Mouse (Mus musculus): Measurements from ENCODE around the gene Arhgap31. TPM values are rescaled to one million over a fixed set of nuclear protein-coding genes. Genes with fewer than 3 reads are reported as not detected.

The Arhgap31 gene
- total and polyA plus RNA-seq, 3 experiments = 0.01 to 0.04 TPM; not detected in 1

GRCm38 (mm10) chr16:38742113-38742658 is 29.1 kb upstream of the Arhgap31 start, which contains the start of gene B4galt4:
B4galt4 (plus strand) TSS chr16:38742264.
- Histone ChIP-seq H3K4me3 (ENCODE audit: control insufficient read depth in 1 of 2, insufficient read depth in 1 of 2, low read depth in 2 of 2, low read length in 2 of 2) (no peak within 1 kb of the TSS), H3K9me3 (replicated peaks; ENCODE audit: insufficient read depth, low read length) (no peaks in the 10 kb centered on the region), H3K36me3 (ENCODE audit: control insufficient read depth in 1 of 2, insufficient read depth in 2 of 2, low read length in 2 of 2) (no peaks in the 10 kb centered on the region), H3K4me1 (ENCODE audit: control insufficient read depth in 1 of 2, insufficient read depth in 2 of 2, low read length in 2 of 2) (no peaks in the 10 kb centered on the region), H3K79me2 (ENCODE audit: control insufficient read depth, insufficient read depth, low read length, poor library complexity) (no peaks in the 10 kb centered on the region), H3K9ac (ENCODE audit: control insufficient read depth, low read depth, low read length, poor library complexity, severe bottlenecking) (no peak within 1 kb of the TSS), H3K27me3 (ENCODE audit: control insufficient read depth in 1 of 2, insufficient read depth in 2 of 2, low read length in 2 of 2) (no peaks in the 10 kb centered on the region), H3K27ac (ENCODE audit: control insufficient read depth, low read depth, low read length) (no peak within 1 kb of the TSS)
- TF ChIP-seq CHD2 (IDR thresholded peaks at IDR 0.05; ENCODE audit: low read length) (no peak), E2F4 (IDR thresholded peaks at IDR 0.05; ENCODE audit: borderline replicate concordance, low read depth, low read length) (no peak), SMC3 (IDR thresholded peaks at IDR 0.05; ENCODE audit: low read depth, low read length) (no peak)
- no peak for DNase-seq (ENCODE audit: low read depth, low spot score)

DNA sequence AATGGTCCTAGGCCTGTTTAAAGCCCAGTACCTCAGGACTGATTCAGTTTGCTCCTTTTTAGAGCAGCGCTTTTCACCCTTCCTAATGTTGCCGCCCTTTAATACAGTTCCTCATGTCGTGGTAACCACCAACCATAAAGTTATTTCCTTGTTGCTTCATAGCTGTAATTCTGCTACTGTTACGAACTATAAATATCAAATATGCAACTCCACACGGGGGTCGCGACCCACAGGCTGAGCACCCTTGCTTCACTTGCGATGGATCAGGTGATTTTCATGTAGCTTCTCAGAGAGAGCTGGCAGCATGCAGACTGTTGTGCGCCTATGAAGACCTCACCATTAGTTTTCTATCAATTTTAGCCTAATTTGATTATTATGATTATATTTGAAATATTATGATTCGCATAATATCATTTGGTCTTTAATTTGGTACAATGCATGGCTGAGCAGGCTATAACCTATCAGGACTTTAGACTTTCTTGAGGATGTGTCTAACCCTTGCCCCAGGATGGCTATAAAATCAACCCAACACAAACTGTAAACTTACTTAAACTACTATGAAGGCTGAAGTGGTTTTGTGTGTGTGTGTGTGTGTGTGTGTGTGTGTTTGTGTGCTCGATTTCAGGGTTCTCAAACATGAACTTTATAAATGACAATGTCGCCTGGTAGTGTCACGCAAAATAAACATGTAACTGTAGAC is 28.3 kb upstream of the Arhgap31 start:
- DNase-seq (ENCODE audit: low read depth, low spot score) = no peak
- no peak for TF ChIP-seq SIN3A (IDR thresholded peaks at IDR 0.05; ENCODE audit: low read length)
- no peak for TF ChIP-seq NRF1 (IDR thresholded peaks at IDR 0.05; ENCODE audit: insufficient read depth, low read depth, low read length, poor library complexity, severe bottlenecking)
- TF ChIP-seq TCF12 (IDR thresholded peaks at IDR 0.05; ENCODE audit: low read depth, low read length) = no peak
- no peak for TF ChIP-seq MAZ (IDR thresholded peaks at IDR 0.05; ENCODE audit: low read depth, low read length)
- no peak for TF ChIP-seq ZC3H11A (IDR thresholded peaks at IDR 0.05; ENCODE audit: low read depth, low read length)
- TF ChIP-seq KAT2A (conservative IDR thresholded peaks at IDR 0.05; ENCODE audit: low read depth, low read length) = no peak
- no peak for TF ChIP-seq BHLHE40 (IDR thresholded peaks at IDR 0.05; ENCODE audit: borderline replicate concordance, low read depth, low read length)
- no peak for TF ChIP-seq HCFC1 (IDR thresholded peaks at IDR 0.05; ENCODE audit: low read depth, low read length)
- TF ChIP-seq RCOR1 (IDR thresholded peaks at IDR 0.05; ENCODE audit: low read depth, low read length) = no peak
- no peak for TF ChIP-seq JUND (IDR thresholded peaks at IDR 0.05; ENCODE audit: low read depth, low read length)
- TF ChIP-seq ZMIZ1 (IDR thresholded peaks at IDR 0.05; ENCODE audit: low read depth, low read length) = no peak
- TF ChIP-seq GABPA (IDR thresholded peaks at IDR 0.05; ENCODE audit: low read depth, low read length) = no peak
- TF ChIP-seq NELFE (IDR thresholded peaks at IDR 0.05; ENCODE audit: low read depth, low read length) = no peak
- no peak for TF ChIP-seq EP300 (IDR thresholded peaks at IDR 0.05; ENCODE audit: low read depth in 1 of 2, low read length in 2 of 2)
- TF ChIP-seq MAFK (IDR thresholded peaks at IDR 0.05; ENCODE audit: borderline replicate concordance, low read depth, low read length) = no peak
- no peak for TF ChIP-seq USF2 (IDR thresholded peaks at IDR 0.05; ENCODE audit: borderline replicate concordance in 1 of 2, insufficient read depth in 1 of 2, low read depth in 1 of 2, low read length in 2 of 2)
- no peak for TF ChIP-seq TBP (IDR thresholded peaks at IDR 0.05; ENCODE audit: low read depth, low read length)

More for the DNA sequence above, 28.3 kb upstream of the Arhgap31 start:
- Histone ChIP-seq H3K4me3 (ENCODE audit: control insufficient read depth in 1 of 2, insufficient read depth in 1 of 2, low read depth in 2 of 2, low read length in 2 of 2) (no peak overlapping the region), H3K27ac (ENCODE audit: control insufficient read depth, low read depth, low read length) (no peak overlapping the region), H3K9ac (ENCODE audit: control insufficient read depth, low read depth, low read length, poor library complexity, severe bottlenecking) (no peak overlapping the region), H3K9me3 (replicated peaks; ENCODE audit: insufficient read depth, low read length) (no peaks in the 10 kb centered on the region), H3K79me2 (ENCODE audit: control insufficient read depth, insufficient read depth, low read length, poor library complexity) (no peaks in the 10 kb centered on the region), H3K27me3 (ENCODE audit: control insufficient read depth in 1 of 2, insufficient read depth in 2 of 2, low read length in 2 of 2) (no peaks in the 10 kb centered on the region), H3K4me1 (ENCODE audit: control insufficient read depth in 1 of 2, insufficient read depth in 2 of 2, low read length in 2 of 2) (no peaks in the 10 kb centered on the region), H3K36me3 (ENCODE audit: control insufficient read depth in 1 of 2, insufficient read depth in 2 of 2, low read length in 2 of 2) (no peaks in the 10 kb centered on the region)
